Mouse (Mus musculus) brain, embryonic 18.5 days (tissue): ENCODE measurements at regions not wholly inside any gene's neighbourhood (a gene's known extent, or its start where the extent isn't known, plus 50 kb on each side); places are given as distances from the start of the nearest gene placed in this dataset.

Experiments used
- DNase-seq: peaks from one replicate; pipeline ENCODE4 v3.0.0-alpha.2; 2012; ENCODE audit warnings: low read depth, low spot score

- DNase-seq = peak; percentile 18
Observed at GRCm38 (mm10) chr3:71096071-71096470, 1088.7 kb downstream of the Otol1 start.

- DNase-seq = no peak
Observed at GRCm38 (mm10) chr3:71103550-71103949, 1096.1 kb downstream of the Otol1 start.

GRCm38 (mm10) chr3:71145262-71145661 lies 1137.8 kb downstream of the Otol1 start:
- no peak for DNase-seq
